ENCODE assay signal across 8 mouse cellular contexts in genomic region chr8:83389316-83390005, GRCm38 (mm10). TPM values are rescaled to one million over a fixed set of nuclear protein-coding genes. Genes with fewer than 3 reads are reported as not detected.
DNase-seq lines count a peak whose midpoint lies in the region; ATAC-seq lines count a peak whose summit lies in the region.

Gene Clgn (plus strand): TSS chr8:83389867.

- 4% methylated on average over 41 of the region's 41 CpGs for WGBS in heart, embryonic 11.5 days (ENCODE audit: insufficient replicate concordance)
- WGBS in limb, embryonic 11.5 days: 4% methylated on average over 41 of the region's 41 CpGs
- 5% methylated on average over 41 of the region's 41 CpGs for WGBS in midbrain, embryonic 15.5 days
- 4% methylated on average over 41 of the region's 41 CpGs for WGBS in stomach, embryonic 16.5 days

- no peak within 1 kb of the TSS for H3K9ac ChIP-seq in heart, embryonic 11.5 days (ENCODE audit: low read depth, low read length)
- H3K9ac ChIP-seq in limb, embryonic 11.5 days (ENCODE audit: low read length): peak within 1 kb of the TSS; percentile 59
- peak within 1 kb of the TSS; percentile 82 for H3K9ac ChIP-seq in midbrain, embryonic 15.5 days
- peak within 1 kb of the TSS; percentile 49; the same call in 1 of the 2 replicates for H3K9ac ChIP-seq in stomach, embryonic 16.5 days (ENCODE audit: low read length)

- H3K27ac ChIP-seq in heart, embryonic 11.5 days (ENCODE audit: low read depth, low read length): no peak within 1 kb of the TSS
- H3K27ac ChIP-seq in limb, embryonic 11.5 days (replicated peaks; ENCODE audit: low read depth, low read length): no peak within 1 kb of the TSS
- no peak within 1 kb of the TSS for H3K27ac ChIP-seq in midbrain, embryonic 15.5 days
- no peak within 1 kb of the TSS for H3K27ac ChIP-seq in stomach, embryonic 16.5 days (ENCODE audit: low read length)

- peaks cover 5% of the 10 kb centered on the region; the same call in 1 of the 2 replicates for H3K4me1 ChIP-seq in heart, embryonic 11.5 days (ENCODE audit: control insufficient read depth, insufficient read depth, low read length)
- H3K4me1 ChIP-seq in limb, embryonic 11.5 days (ENCODE audit: control insufficient read depth, insufficient read depth, low read length): no peaks in the 10 kb centered on the region
- peaks cover 6% of the 10 kb centered on the region for H3K4me1 ChIP-seq in midbrain, embryonic 15.5 days
- H3K4me1 ChIP-seq in stomach, embryonic 16.5 days (ENCODE audit: control insufficient read depth, insufficient read depth, low read length): 0 out of 2 replicates have a peak, but pooled peaks cover 3% of the 10 kb centered on the region

- H3K36me3 ChIP-seq in heart, embryonic 11.5 days (ENCODE audit: control insufficient read depth, insufficient read depth, low read length): no peaks in the 10 kb centered on the region
- no peaks in the 10 kb centered on the region for H3K36me3 ChIP-seq in limb, embryonic 11.5 days (ENCODE audit: control insufficient read depth, insufficient read depth, low read length)
- no peaks in the 10 kb centered on the region for H3K36me3 ChIP-seq in midbrain, embryonic 15.5 days (replicated peaks)
- no peaks in the 10 kb centered on the region for H3K36me3 ChIP-seq in stomach, embryonic 16.5 days (ENCODE audit: control insufficient read depth, insufficient read depth, low read length)

- H3K4me3 ChIP-seq in heart, embryonic 11.5 days (ENCODE audit: low read depth, low read length): peak within 1 kb of the TSS; percentile 42
- H3K4me3 ChIP-seq in limb, embryonic 11.5 days (ENCODE audit: low read depth, low read length): peak within 1 kb of the TSS; percentile 48
- H3K4me3 ChIP-seq in midbrain, embryonic 15.5 days: peak within 1 kb of the TSS; percentile 68
- H3K4me3 ChIP-seq in stomach, embryonic 16.5 days (replicated peaks; ENCODE audit: low read length): peak within 1 kb of the TSS; percentile 42

- H3K9me3 ChIP-seq in heart, embryonic 11.5 days (replicated peaks; ENCODE audit: control insufficient read depth, low read length): no peaks in the 10 kb centered on the region
- no peaks in the 10 kb centered on the region for H3K9me3 ChIP-seq in limb, embryonic 11.5 days (ENCODE audit: control insufficient read depth, low read length)
- H3K9me3 ChIP-seq in midbrain, embryonic 15.5 days: no peaks in the 10 kb centered on the region
- H3K9me3 ChIP-seq in stomach, embryonic 16.5 days (replicated peaks; ENCODE audit: control insufficient read depth, low read length): no peaks in the 10 kb centered on the region

- no peak for DNase-seq in heart, adult 9 months (ENCODE audit: low spot score in 2 of 2)
- DNase-seq in cerebellum, postnatal 25 days: peak; percentile 85 to 90
- peak; percentile 31 to 50 for DNase-seq in frontal cortex, postnatal 14 days (ENCODE audit: low spot score in 2 of 2)
- peak; percentile 7 for DNase-seq in kidney, adult 9 months
- DNase-seq in limb, embryonic 11.5 days (ENCODE audit: low spot score): peak; percentile 83

- peak within 1 kb of the TSS; percentile 71 for H3K4me2 ChIP-seq in heart, embryonic 11.5 days
- peak within 1 kb of the TSS; percentile 84 for H3K4me2 ChIP-seq in limb, embryonic 11.5 days (ENCODE audit: low read depth, severe bottlenecking)
- H3K4me2 ChIP-seq in midbrain, embryonic 15.5 days: peak within 1 kb of the TSS; percentile 90
- H3K4me2 ChIP-seq in stomach, embryonic 16.5 days (ENCODE audit: low read depth, low read length): peak within 1 kb of the TSS; percentile 61

- ATAC-seq in heart, embryonic 11.5 days (replicated peaks; ENCODE audit: insufficient number of reproducible peaks, low FRiP score, low TSS enrichment): no peak
- peak; percentile 82; the same call in 1 of the 2 replicates for ATAC-seq in limb, embryonic 11.5 days (ENCODE audit: insufficient number of reproducible peaks, low FRiP score, low TSS enrichment, low read depth)
- peak; percentile 96 for ATAC-seq in midbrain, embryonic 15.5 days (replicated peaks)
- ATAC-seq in stomach, embryonic 16.5 days (ENCODE audit: insufficient read depth, low FRiP score): peak; percentile 72; the same call in 1 of the 2 replicates

- H3K27me3 ChIP-seq in heart, embryonic 11.5 days (ENCODE audit: control insufficient read depth, insufficient read depth, low read length): peaks cover 28% of the 10 kb centered on the region
- H3K27me3 ChIP-seq in limb, embryonic 11.5 days (ENCODE audit: control insufficient read depth, insufficient read depth, low read length): 0 out of 2 replicates have a peak, but pooled peaks cover 3% of the 10 kb centered on the region
- no peaks in the 10 kb centered on the region; the same call in 1 of the 2 replicates for H3K27me3 ChIP-seq in midbrain, embryonic 15.5 days (replicated peaks)
- H3K27me3 ChIP-seq in stomach, embryonic 16.5 days (ENCODE audit: control insufficient read depth, insufficient read depth, low read length): peaks cover 17% of the 10 kb centered on the region

RNA-seq across cellular contexts. Expression of gene Clgn, which starts in this region (rescaled TPM):
- polyA plus RNA-seq in heart, embryonic 11.5 days (2014; fragmentation: Nextera tagmentation; extraction: Ambion mirVana): 0.07 and 0.20 TPM in 2 replicates
- 2.5 and 2.7 TPM in 2 replicates for polyA plus RNA-seq in limb, embryonic 11.5 days (2014; fragmentation: Nextera tagmentation; extraction: Ambion mirVana)
- 10.0 and 10.4 TPM in 2 replicates for polyA plus RNA-seq in midbrain, embryonic 15.5 days (2015; fragmentation: Nextera tagmentation; extraction: Ambion mirVana)
- polyA plus RNA-seq in stomach, embryonic 16.5 days (2015; fragmentation: Nextera tagmentation; extraction: Ambion mirVana): 0.47 and 0.61 TPM in 2 replicates

Comparison
In these comparisons a context has a peak if more than half of its experiments do, and no peak if none do; other contexts are left out.
1. Peak in ATAC-seq, H3K4me3 ChIP-seq, H3K9ac ChIP-seq and H3K4me2 ChIP-seq in stomach, embryonic 16.5 days; RNA of the gene not detected or under 1 TPM.
2. DNase-seq: peak in cerebellum, postnatal 25 days (2 of 2), frontal cortex, postnatal 14 days (2 of 2), kidney, adult 9 months (single experiment) and limb, embryonic 11.5 days (single experiment); none in heart, adult 9 months (0 of 2).
3. Peak in every context shown above with its lines, with median percentiles within 50 percentile points of each other: H3K4me2 ChIP-seq and H3K4me3 ChIP-seq.